Mouse (Mus musculus) embryo, embryonic 11.5 days (tissue): ENCODE data around the gene Olfr837.
"Not testable (repeated sequence)": the region's sequence is repeated elsewhere in the genome, so short reads cannot be mapped to it uniquely, and the experiment has no call there.

Experiments used
- DNase-seq: peaks from one replicate; pipeline ENCODE4 v3.0.0-alpha.2; 2012; ENCODE audit warnings: low read depth, low spot score

Gene Olfr837

GRCm38 (mm10) chr9:19136017-19136416, at the start of gene Olfr837:
TSS of gene Olfr837 (plus strand) at chr9:19136317.
- no peak for DNase-seq

GRCm38 (mm10) chr9:19092889-19093753, 43.0 kb upstream of the Olfr837 start:
- not testable (repeated sequence) for DNase-seq

- DNase-seq = no peak
Observed at GRCm38 (mm10) chr9:19097286-19097685, 38.8 kb upstream of the Olfr837 start.

GRCm38 (mm10) chr9:19120082-19120481, 16.0 kb upstream of the Olfr837 start, which contains the start of gene Olfr836:
TSS of gene Olfr836 (plus strand) at chr9:19120382.
- DNase-seq = no peak

GRCm38 (mm10) chr9:19177212-19177611, 41.1 kb downstream of the Olfr837 start, which contains the start of gene Olfr839-ps1:
TSS of gene Olfr839-ps1 (minus strand) at chr9:19177312.
- no peak for DNase-seq
